Mouse (Mus musculus): Measurements from ENCODE around the gene Ttyh3.

The Ttyh3 gene

GRCm38 (mm10) chr5:140652587-140652986 lies 3.8 kb upstream of the Ttyh3 start:
- WGBS = 73% methylated on average over 7 of the region's 7 CpGs

GRCm38 (mm10) chr5:140651231-140651630 lies 2.4 kb upstream of the Ttyh3 start:
- 60% methylated on average over 11 of the region's 11 CpGs for WGBS

GRCm38 (mm10) chr5:140649881-140650414 lies 1.1 kb upstream of the Ttyh3 start:
- 69% methylated on average over 7 of the region's 7 CpGs for WGBS

- 7% methylated on average over 26 of the region's 26 CpGs for WGBS
Observed at GRCm38 (mm10) chr5:140649101-140649667, 353 bp upstream of the Ttyh3 start.

DNA sequence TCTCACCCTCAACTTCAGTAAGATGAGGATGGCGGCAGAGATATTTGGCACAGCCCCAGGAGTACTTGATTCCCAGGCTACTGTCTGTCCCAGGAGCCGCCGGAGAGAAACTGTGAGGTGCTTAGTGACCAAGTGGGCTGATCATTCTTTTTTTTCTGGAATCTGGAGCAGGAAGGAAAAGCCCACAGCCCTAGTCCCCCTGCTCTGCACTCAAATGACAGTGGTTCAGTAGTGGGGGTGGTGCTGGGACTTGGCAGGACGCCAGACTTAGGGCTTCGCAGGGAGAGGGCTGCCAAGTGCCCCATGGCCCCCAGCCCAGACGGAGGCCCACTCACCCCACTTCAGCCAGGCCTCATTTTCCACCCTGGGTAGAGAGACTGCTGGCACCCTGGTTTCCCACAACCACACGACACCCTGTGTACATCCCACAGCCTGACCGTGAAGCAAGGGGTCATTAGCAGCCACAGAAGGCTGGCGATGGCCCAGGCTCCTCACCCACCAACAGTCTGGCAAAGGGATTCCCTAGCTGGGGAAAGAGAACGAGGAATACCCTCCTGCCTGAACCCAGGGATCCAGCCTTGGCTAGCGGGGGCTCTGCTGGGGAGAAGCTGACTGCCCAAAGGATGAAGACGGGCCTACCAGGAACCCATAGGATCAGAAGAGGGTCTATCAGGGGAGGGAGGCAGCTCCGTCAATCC lies 861 bp downstream of the Ttyh3 start:
- WGBS = 3% methylated on average over 13 of the region's 13 CpGs

DNA sequence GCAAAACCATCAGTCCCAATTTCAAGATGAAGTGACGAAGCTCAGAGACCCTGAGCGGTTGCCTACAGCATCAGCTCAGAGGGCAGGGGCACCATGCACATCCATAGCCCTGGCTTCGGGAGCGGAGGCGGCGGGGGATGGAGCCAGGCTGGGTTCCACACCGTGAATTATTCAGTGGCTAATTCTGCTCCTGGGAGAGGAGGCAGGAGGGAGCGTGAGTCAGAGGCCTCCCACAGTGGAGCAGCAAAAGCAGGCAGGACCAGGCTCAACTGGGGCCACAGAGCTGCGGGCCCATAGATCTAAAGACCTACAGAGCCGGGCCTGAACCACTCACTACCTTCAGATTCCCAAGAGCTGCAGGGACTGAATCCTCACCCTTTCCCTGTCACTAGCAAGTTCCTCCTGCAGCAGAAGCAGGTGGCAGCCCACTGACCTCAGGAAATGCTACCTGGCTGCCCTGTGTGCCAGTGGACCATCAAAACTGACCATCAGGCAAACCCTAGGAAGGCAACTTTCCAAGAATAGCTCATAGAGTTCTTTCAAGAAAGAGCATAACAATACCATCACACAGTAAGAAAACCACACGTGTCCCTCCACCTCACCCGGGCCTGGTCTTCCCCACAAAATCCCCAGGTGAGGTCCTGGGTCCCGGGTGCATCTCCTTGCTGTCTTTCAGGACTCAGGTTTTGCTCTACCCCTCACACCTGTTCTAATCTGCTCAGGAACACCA lies 1.6 kb downstream of the Ttyh3 start:
- WGBS = 23% methylated on average over 13 of the region's 13 CpGs

DNA sequence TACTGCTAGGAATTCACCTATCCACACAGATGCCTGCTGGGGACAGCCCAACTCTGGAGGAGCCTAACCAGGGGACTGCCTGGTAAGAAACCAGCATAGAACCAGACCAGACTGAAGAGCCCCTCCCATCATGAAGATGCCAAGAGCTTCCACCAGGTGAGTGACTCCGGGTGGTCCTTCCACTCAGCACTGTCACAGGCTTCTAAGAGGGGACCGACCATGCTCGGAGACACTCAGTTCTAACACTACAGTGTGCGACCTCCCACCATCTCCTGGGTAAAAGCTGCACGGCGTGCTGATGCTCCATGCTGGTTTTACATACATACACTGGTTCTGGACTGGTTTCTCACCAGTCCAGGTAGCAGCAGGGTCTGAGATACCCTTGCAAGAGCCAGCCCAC lies 2.7 kb downstream of the Ttyh3 start:
- 50% methylated on average over 6 of the region's 6 CpGs for WGBS

- 64% methylated on average over 4 of the region's 4 CpGs for WGBS
Observed at GRCm38 (mm10) chr5:140645454-140645853, 3.4 kb downstream of the Ttyh3 start.

DNA sequence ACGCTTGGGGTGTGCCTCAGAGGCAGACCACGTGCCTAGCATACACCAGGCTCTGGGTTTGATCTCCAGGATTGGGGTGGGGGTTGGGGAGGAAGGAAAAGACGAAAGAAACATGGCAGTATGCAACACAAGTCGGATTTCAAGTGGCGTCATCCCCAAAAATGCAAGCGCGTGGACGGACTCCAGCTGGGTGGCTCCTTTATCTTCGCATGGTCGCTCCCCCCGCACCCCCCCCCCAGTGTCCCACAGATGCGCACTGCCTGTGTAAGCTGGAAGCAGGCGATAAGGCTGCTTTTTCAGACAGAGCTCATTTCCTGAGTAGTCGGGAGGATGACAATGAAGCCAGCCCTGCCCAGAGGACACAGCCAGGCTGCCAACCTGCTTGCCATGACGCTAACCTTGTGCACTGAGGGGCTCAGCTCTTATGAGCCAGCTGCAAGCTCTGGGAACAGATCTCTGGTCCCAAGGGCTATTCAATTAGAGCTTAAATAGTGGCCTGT lies 4.1 kb downstream of the Ttyh3 start:
- WGBS = 30% methylated on average over 15 of the region's 15 CpGs

DNA sequence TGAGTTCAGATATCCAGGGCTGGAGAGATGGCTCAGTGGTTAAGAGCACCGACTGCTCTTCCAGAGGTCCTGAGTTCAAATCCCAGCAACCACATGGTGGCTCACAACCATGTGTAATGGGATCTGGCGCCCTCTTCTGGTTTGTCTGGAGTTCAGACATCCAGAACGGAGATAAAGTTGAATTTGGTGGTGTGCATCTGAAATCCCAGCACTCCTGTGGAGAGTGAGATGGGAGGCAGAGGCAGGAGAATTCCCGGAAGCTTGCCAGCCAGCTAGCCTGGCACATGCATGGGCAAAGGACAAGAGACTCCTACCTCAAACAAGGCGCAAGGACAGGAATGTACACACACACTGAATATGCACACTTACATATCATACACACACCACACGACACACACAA lies 4.6 kb downstream of the Ttyh3 start:
- WGBS = 79% methylated on average over 6 of the region's 6 CpGs

DNA sequence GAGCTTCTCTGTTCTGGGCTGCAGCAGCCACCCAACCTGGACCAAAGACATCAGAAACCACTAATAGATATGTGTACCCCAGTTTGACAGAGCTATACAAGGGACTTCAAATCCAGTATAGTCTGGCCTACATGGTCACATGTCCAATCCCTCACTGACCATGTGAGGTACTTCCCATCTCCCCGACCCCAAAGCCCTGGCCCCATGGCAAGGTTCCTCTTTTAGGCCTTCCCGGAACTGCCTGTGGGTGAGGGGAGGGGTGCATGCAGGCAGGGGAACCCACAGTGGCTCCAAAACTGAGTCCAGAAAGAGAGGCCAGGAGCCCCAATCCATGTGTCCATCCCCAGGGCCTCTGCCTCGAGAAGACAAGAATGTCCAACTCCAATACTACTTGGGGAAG lies 6.8 kb downstream of the Ttyh3 start:
- WGBS = 52% methylated on average over 3 of the region's 3 CpGs

GRCm38 (mm10) chr5:140641254-140641928 lies 7.4 kb downstream of the Ttyh3 start:
- 46% methylated on average over 10 of the region's 10 CpGs for WGBS

DNA sequence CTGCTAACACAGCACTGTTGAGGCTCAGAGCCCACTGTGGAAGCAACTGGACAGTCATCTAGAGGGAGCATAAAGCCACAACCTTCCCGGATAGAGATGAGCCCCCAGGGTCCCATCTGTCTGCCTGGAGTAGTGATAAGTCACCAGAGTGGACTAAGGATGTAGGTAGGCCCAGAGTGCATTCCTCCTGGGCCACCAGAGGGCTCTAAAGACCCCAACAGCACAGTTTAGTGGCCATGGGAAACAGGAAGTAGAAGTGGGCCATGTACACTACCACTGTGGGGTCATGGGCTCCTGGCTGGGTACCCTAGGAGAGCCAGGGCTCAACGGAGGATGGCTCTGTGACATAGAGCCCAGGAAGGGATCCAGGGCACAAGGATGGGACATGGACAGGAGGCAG lies 8.0 kb downstream of the Ttyh3 start:
- WGBS = 69% methylated on average over 2 of the region's 2 CpGs

GRCm38 (mm10) chr5:140639871-140640270 lies 9.0 kb downstream of the Ttyh3 start:
- WGBS = 50% methylated on average over 14 of the region's 14 CpGs

GRCm38 (mm10) chr5:140639312-140639711 lies 9.5 kb downstream of the Ttyh3 start:
- WGBS = 87% methylated on average over 4 of the region's 4 CpGs

DNA sequence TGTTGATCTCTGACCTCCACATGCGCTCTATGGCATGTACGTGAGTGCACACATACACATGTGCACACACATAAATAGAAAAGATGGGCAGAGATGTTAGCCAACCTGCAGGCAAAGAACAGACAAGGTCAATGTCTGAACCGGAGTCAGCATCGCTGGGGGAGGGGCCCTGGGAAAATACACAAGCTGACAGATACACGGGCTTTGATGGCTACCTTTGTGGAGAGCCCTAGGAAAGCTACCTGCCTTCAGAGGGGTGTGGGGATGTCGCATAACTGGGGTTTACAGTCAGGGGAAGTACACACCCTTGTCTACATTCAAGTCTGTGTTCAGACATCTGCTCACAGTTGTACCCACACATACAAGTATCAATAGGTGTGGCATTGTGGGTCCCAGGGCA lies 10.3 kb downstream of the Ttyh3 start:
- WGBS = 84% methylated on average over 6 of the region's 6 CpGs

DNA sequence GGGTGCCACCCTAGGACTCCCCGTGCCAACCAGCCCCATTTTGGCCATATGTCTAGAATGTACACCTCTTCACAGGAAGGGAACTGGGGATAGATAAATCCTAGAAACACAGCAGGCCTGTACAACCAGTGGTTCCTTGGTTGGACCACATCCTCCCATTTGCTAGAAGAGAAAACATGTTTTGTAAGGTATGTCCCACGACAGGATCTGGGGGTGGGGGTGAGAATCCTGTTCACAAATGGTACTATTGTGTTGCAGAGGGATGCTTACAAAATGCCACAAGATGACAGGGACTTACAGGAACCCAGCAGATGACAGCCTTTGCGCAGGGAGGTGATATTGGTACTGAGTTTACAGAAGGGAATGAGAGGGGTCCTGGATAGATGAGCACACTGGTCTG lies 10.8 kb downstream of the Ttyh3 start:
- 72% methylated on average over 3 of the region's 3 CpGs for WGBS

DNA sequence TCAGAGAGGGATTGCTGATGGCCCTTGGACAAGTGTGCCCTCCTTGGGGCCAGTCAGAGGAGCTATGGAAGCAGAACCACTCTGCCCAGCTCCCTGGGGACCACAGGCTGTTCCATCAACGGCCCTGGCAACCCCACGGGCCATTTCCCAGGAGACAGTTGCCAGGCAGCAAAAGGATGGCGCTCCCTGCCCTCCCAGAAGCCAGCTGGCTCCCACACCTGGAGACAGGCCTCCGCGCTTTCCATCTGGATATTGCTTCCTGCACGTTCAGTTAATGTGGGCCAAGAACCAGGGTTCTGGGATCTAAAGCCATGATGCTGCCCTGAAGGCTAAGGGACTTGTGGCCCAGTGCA lies 11.8 kb downstream of the Ttyh3 start:
- WGBS = 56% methylated on average over 6 of the region's 6 CpGs

GRCm38 (mm10) chr5:140636316-140637057 lies 12.3 kb downstream of the Ttyh3 start:
- 70% methylated on average over 7 of the region's 7 CpGs for WGBS

GRCm38 (mm10) chr5:140634798-140635722 lies 13.8 kb downstream of the Ttyh3 start:
- WGBS = 70% methylated on average over 26 of the region's 26 CpGs
